Comparison of ENCODE assay signal across 29 mouse cellular contexts in genomic region chr8:109472400-109472799, GRCm38 (mm10). TPM values are rescaled to one million over a fixed set of nuclear protein-coding genes. Genes with fewer than 3 reads are reported as not detected.
A peak's percentile ranks its signal among the peaks of the same experiment; 100 is the strongest.
DNase-seq lines count a peak whose midpoint lies in the region; ATAC-seq and TF ChIP-seq lines count a peak whose summit lies in the region.
"Had no signal": no experiment of that assay in that cellular context is flagged by ENCODE, and none has a peak within 500 bp of the region (broad histone marks: within the 10 kb centered on the region; RNA-seq: fewer than 3 reads in every experiment).

No protein-coding gene starts in this region.

- no peak for DNase-seq in hindbrain, postnatal 0 days (ENCODE audit: low spot score)
- no peak for DNase-seq in midbrain, embryonic 10.5 days (ENCODE audit: low spot score)
- peak; percentile 80 for DNase-seq in limb, embryonic 14.5 days (ENCODE audit: low spot score)
- DNase-seq: adrenal gland, postnatal 25 days; cerebellum, adult 11-12 months; cerebellum, adult 9-11 months; embryo, embryonic 11 days; forebrain, postnatal 0 days; gastrocnemius, postnatal 14 days; heart, postnatal 14 days; kidney, adult 8-10 months; kidney, postnatal 4 days; right cerebral cortex, adult 18-20 months had no signal

- no peak for ATAC-seq in hindbrain, embryonic 12.5 days (ENCODE audit: low FRiP score)
- ATAC-seq in hindbrain, postnatal 0 days = no peak
- no peak for ATAC-seq in midbrain, embryonic 12.5 days (ENCODE audit: low FRiP score, low read depth)
- peak; percentile 73 for ATAC-seq in limb, embryonic 14.5 days (ENCODE audit: low FRiP score, low read depth)
- ATAC-seq in neural tube, embryonic 13.5 days (ENCODE audit: low read depth) = no peak
- ATAC-seq in erythroblast, adult 5-6 weeks (replicated peaks; ENCODE audit: low FRiP score, poor library complexity, severe bottlenecking) = no peak
- ATAC-seq: forebrain, postnatal 0 days; intestine, embryonic 16.5 days; Patski had no signal

- 0 out of 2 replicates have a peak, but pooled peaks cover 4% of the 10 kb centered on the region for H3K27me3 ChIP-seq in hindbrain, embryonic 12.5 days
- H3K27me3 ChIP-seq in hindbrain, postnatal 0 days (ENCODE audit: insufficient read depth, low read length) = no peaks in the 10 kb centered on the region
- 0 out of 2 replicates have a peak, but pooled peaks cover 3% of the 10 kb centered on the region for H3K27me3 ChIP-seq in midbrain, embryonic 12.5 days
- H3K27me3 ChIP-seq in midbrain, embryonic 10.5 days (ENCODE audit: low read depth, poor library complexity, severe bottlenecking) = no peaks in the 10 kb centered on the region
- H3K27me3 ChIP-seq in limb, embryonic 14.5 days (ENCODE audit: control insufficient read depth, insufficient read depth, low read length) = no peaks in the 10 kb centered on the region
- H3K27me3 ChIP-seq in neural tube, embryonic 13.5 days = no peaks in the 10 kb centered on the region
- H3K27me3 ChIP-seq: embryonic facial prominence, embryonic 12.5 days; lung, embryonic 15.5 days had no signal

- no peaks in the 10 kb centered on the region for H3K9me3 ChIP-seq in hindbrain, embryonic 12.5 days (replicated peaks)
- no peaks in the 10 kb centered on the region for H3K9me3 ChIP-seq in hindbrain, postnatal 0 days (ENCODE audit: low read length)
- H3K9me3 ChIP-seq in midbrain, embryonic 12.5 days = no peaks in the 10 kb centered on the region
- H3K9me3 ChIP-seq in midbrain, embryonic 10.5 days (replicated peaks) = no peaks in the 10 kb centered on the region
- no peaks in the 10 kb centered on the region for H3K9me3 ChIP-seq in limb, embryonic 14.5 days (ENCODE audit: control insufficient read depth, low read length)
- no peaks in the 10 kb centered on the region for H3K9me3 ChIP-seq in neural tube, embryonic 13.5 days
- H3K9me3 ChIP-seq: embryonic facial prominence, embryonic 12.5 days; forebrain, embryonic 10.5 days; lung, embryonic 15.5 days had no signal

- H3K27ac ChIP-seq in hindbrain, embryonic 12.5 days = peak overlapping the region; percentile 75; the same call in 1 of the 2 replicates
- H3K27ac ChIP-seq in hindbrain, postnatal 0 days = no peak overlapping the region
- 0 out of 2 replicates have a peak overlapping the region, but pooled peaks have one; percentile 30 for H3K27ac ChIP-seq in midbrain, embryonic 12.5 days (replicated peaks)
- H3K27ac ChIP-seq in midbrain, embryonic 10.5 days (replicated peaks) = no peak overlapping the region
- H3K27ac ChIP-seq in limb, embryonic 14.5 days (replicated peaks; ENCODE audit: low read depth, low read length) = no peak overlapping the region
- peak overlapping the region; percentile 71 for H3K27ac ChIP-seq in neural tube, embryonic 13.5 days (replicated peaks)
- H3K27ac ChIP-seq: embryonic facial prominence, embryonic 12.5 days; forebrain, embryonic 10.5 days; kidney, postnatal 0 days; lung, embryonic 15.5 days had no signal

- no peak for TF ChIP-seq POLR2A in limb, embryonic 14.5 days (IDR thresholded peaks at IDR 0.05; ENCODE audit: borderline replicate concordance, extremely low read depth, insufficient read depth, insufficient read length)

- H3K4me1 ChIP-seq in hindbrain, embryonic 12.5 days = peaks cover 30% of the 10 kb centered on the region
- H3K4me1 ChIP-seq in hindbrain, postnatal 0 days (ENCODE audit: insufficient read depth, low read length) = no peaks in the 10 kb centered on the region
- H3K4me1 ChIP-seq in midbrain, embryonic 12.5 days = peaks cover 28% of the 10 kb centered on the region
- H3K4me1 ChIP-seq in midbrain, embryonic 10.5 days = peaks cover 25% of the 10 kb centered on the region
- H3K4me1 ChIP-seq in limb, embryonic 14.5 days (ENCODE audit: control insufficient read depth, insufficient read depth, low read length) = peaks cover 29% of the 10 kb centered on the region
- H3K4me1 ChIP-seq in neural tube, embryonic 13.5 days (replicated peaks) = peaks cover 65% of the 10 kb centered on the region
- H3K4me1 ChIP-seq: lung, embryonic 15.5 days had no signal

- no peaks in the 10 kb centered on the region for H3K36me3 ChIP-seq in hindbrain, embryonic 12.5 days
- no peaks in the 10 kb centered on the region for H3K36me3 ChIP-seq in hindbrain, postnatal 0 days (ENCODE audit: insufficient read depth, low read length)
- no peaks in the 10 kb centered on the region for H3K36me3 ChIP-seq in midbrain, embryonic 12.5 days
- H3K36me3 ChIP-seq in midbrain, embryonic 10.5 days = no peaks in the 10 kb centered on the region
- no peaks in the 10 kb centered on the region for H3K36me3 ChIP-seq in limb, embryonic 14.5 days (ENCODE audit: control insufficient read depth, insufficient read depth, low read length)
- no peaks in the 10 kb centered on the region for H3K36me3 ChIP-seq in neural tube, embryonic 13.5 days
- H3K36me3 ChIP-seq: embryonic facial prominence, embryonic 12.5 days; forebrain, embryonic 10.5 days; lung, embryonic 15.5 days had no signal

- 88% methylated on average over 8 of the region's 8 CpGs for WGBS in hindbrain, embryonic 12.5 days
- 87% methylated on average over 8 of the region's 8 CpGs for WGBS in hindbrain, postnatal 0 days
- 92% methylated on average over 8 of the region's 8 CpGs for WGBS in midbrain, embryonic 12.5 days
- 93% methylated on average over 8 of the region's 8 CpGs for WGBS in midbrain, embryonic 10.5 days
- 32% methylated on average over 8 of the region's 8 CpGs for WGBS in limb, embryonic 14.5 days
- WGBS in neural tube, embryonic 13.5 days = 63% methylated on average over 8 of the region's 8 CpGs

- no peak overlapping the region for H3K9ac ChIP-seq in hindbrain, embryonic 12.5 days
- H3K9ac ChIP-seq in hindbrain, postnatal 0 days (replicated peaks; ENCODE audit: low read length) = no peak overlapping the region
- H3K9ac ChIP-seq in midbrain, embryonic 12.5 days (replicated peaks) = no peak overlapping the region
- no peak overlapping the region for H3K9ac ChIP-seq in limb, embryonic 14.5 days (ENCODE audit: low read depth, low read length, severe bottlenecking)
- no peak overlapping the region for H3K9ac ChIP-seq in neural tube, embryonic 13.5 days
- H3K9ac ChIP-seq: embryonic facial prominence, embryonic 12.5 days; forebrain, postnatal 0 days; lung, embryonic 15.5 days had no signal

- TF ChIP-seq CTCF in hindbrain, postnatal 0 days (IDR thresholded peaks at IDR 0.05; ENCODE audit: low read depth) = no peak

- no peak overlapping the region for H3K4me3 ChIP-seq in hindbrain, embryonic 12.5 days
- H3K4me3 ChIP-seq in hindbrain, postnatal 0 days (ENCODE audit: low read length) = no peak overlapping the region
- no peak overlapping the region for H3K4me3 ChIP-seq in midbrain, embryonic 12.5 days
- no peak overlapping the region for H3K4me3 ChIP-seq in midbrain, embryonic 10.5 days
- H3K4me3 ChIP-seq in limb, embryonic 14.5 days (replicated peaks; ENCODE audit: low read length) = no peak overlapping the region
- no peak overlapping the region for H3K4me3 ChIP-seq in neural tube, embryonic 13.5 days
- H3K4me3 ChIP-seq: embryonic facial prominence, embryonic 12.5 days; forebrain, embryonic 10.5 days; lung, embryonic 15.5 days had no signal

- no peak overlapping the region for H3K4me2 ChIP-seq in hindbrain, embryonic 12.5 days (replicated peaks)
- H3K4me2 ChIP-seq in hindbrain, postnatal 0 days (ENCODE audit: low read depth, low read length) = no peak overlapping the region
- H3K4me2 ChIP-seq in midbrain, embryonic 12.5 days (replicated peaks) = no peak overlapping the region
- H3K4me2 ChIP-seq in limb, embryonic 14.5 days (replicated peaks; ENCODE audit: low read depth, low read length, severe bottlenecking) = no peak overlapping the region; the same call in 1 of the 2 replicates
- peak overlapping the region; percentile 14; the same call in 1 of the 2 replicates for H3K4me2 ChIP-seq in neural tube, embryonic 13.5 days
- H3K4me2 ChIP-seq: embryonic facial prominence, embryonic 12.5 days; liver, embryonic 11.5 days; lung, embryonic 15.5 days had no signal

RNA-seq across cellular contexts. Expression of gene Pmfbp1, which starts 21.4 kb away (rescaled TPM):
- 2.9 and 3.3 TPM in 2 replicates for polyA plus RNA-seq in hindbrain, embryonic 12.5 days (2016; fragmentation: Nextera tagmentation; extraction: Ambion mirVana)
- 2.0 and 2.9 TPM in 2 replicates for total RNA-seq in hindbrain, postnatal 0 days (2014; rRNA removed)
- 1.2 and 1.3 TPM in 2 replicates for polyA plus RNA-seq in hindbrain, postnatal 0 days (2015; fragmentation: Nextera tagmentation; extraction: Ambion mirVana)
- polyA plus RNA-seq in midbrain, embryonic 12.5 days (2016; fragmentation: Nextera tagmentation; extraction: Ambion mirVana) = 1.7 and 1.8 TPM in 2 replicates
- 0.79 and 2.5 TPM in 2 replicates for polyA plus RNA-seq in midbrain, embryonic 10.5 days (2016; fragmentation: Nextera tagmentation; extraction: Ambion mirVana)
- 0.06 and 0.20 TPM in 2 replicates for polyA plus RNA-seq in limb, embryonic 14.5 days (2012; rRNA removed)
- 0.23 and 0.43 TPM in 2 replicates for polyA plus RNA-seq in limb, embryonic 14.5 days (2014; fragmentation: Nextera tagmentation; extraction: Ambion mirVana)
- 1.5 and 1.6 TPM in 2 replicates for polyA plus RNA-seq in neural tube, embryonic 13.5 days (2015; fragmentation: Nextera tagmentation; extraction: Ambion mirVana)
- not detected in 2 replicates for total RNA-seq in erythroblast, adult 5-6 weeks (2015; ENCODE audit: low replicate concordance)
- not detected in 2 replicates for total RNA-seq in erythroblast, adult 5-6 weeks (2017; ENCODE audit: low replicate concordance)
- total RNA-seq: adrenal gland, postnatal 25 days; granulocyte monocyte progenitor cell, adult 5-6 weeks; heart, postnatal 14 days; megakaryocyte progenitor cell, adult 5-6 weeks had no signal
- polyA plus RNA-seq: embryonic facial prominence, embryonic 12.5 days; intestine, embryonic 16.5 days; liver, embryonic 11.5 days; liver, embryonic 16.5 days; lung, embryonic 15.5 days; Patski; stomach, embryonic 14.5 days; thymus, postnatal 0 days had no signal

Comparison
In these comparisons a context has a peak if more than half of its experiments do, and no peak if none do; other contexts are left out.
1. H3K27ac ChIP-seq: peak in hindbrain, embryonic 12.5 days (single experiment), midbrain, embryonic 12.5 days (single experiment) and neural tube, embryonic 13.5 days (single experiment); none in hindbrain, postnatal 0 days (single experiment), midbrain, embryonic 10.5 days (single experiment) and limb, embryonic 14.5 days (single experiment).